Mouse (Mus musculus): ENCODE results near the gene Mlx.

GRCm38 (mm10) chr11:101084811-101085210 is 2.3 kb upstream of the Mlx start:
- TF ChIP-seq CTCF (IDR thresholded peaks at IDR 0.05; ENCODE audit: extremely low read depth, insufficient read depth, insufficient read length, insufficient replicate concordance) (no peak), POLR2A (IDR thresholded peaks at IDR 0.05; ENCODE audit: low read depth, low read length) (no peak)

All from spleen, adult 2 months (tissue).